Mouse (Mus musculus): ENCODE results near the gene Laptm4a. TPM values are rescaled to one million over a fixed set of nuclear protein-coding genes. Genes with fewer than 3 reads are reported as not detected.
A peak's percentile ranks its signal among the peaks of the same experiment; 100 is the strongest.

Gene Laptm4a
- polyA plus RNA-seq, 1 experiment, result 491 TPM

GRCm38 (mm10) chr12:8901934-8902333, 19.5 kb upstream of the Laptm4a start:
- Histone ChIP-seq H3K36me3 (ENCODE audit: control insufficient read depth, insufficient read depth) (no peaks in the 10 kb centered on the region), H3K4me2 (ENCODE audit: low read depth) (peak overlapping the region; percentile 63), H3K4me3 (peak overlapping the region; percentile 25), H3K27me3 (ENCODE audit: control insufficient read depth, insufficient read depth, insufficient read length) (no peaks in the 10 kb centered on the region), H3ac (ENCODE audit: control insufficient read depth, insufficient read length) (no peak overlapping the region), H3K79me2 (ENCODE audit: control insufficient read depth, insufficient read depth) (no peaks in the 10 kb centered on the region)
- TF ChIP-seq TCF12 (IDR thresholded peaks at IDR 0.05; ENCODE audit: insufficient read depth, poor library complexity, severe bottlenecking) (no peak), POLR2A (IDR thresholded peaks at IDR 0.05; ENCODE audit: insufficient read length, low read depth) (peak; percentile 3)

GRCm38 (mm10) chr12:8902479-8902878, 19.0 kb upstream of the Laptm4a start:
- Histone ChIP-seq H3K4me2 (ENCODE audit: low read depth) (peak overlapping the region; percentile 63), H3K79me2 (ENCODE audit: control insufficient read depth, insufficient read depth) (no peaks in the 10 kb centered on the region), H3ac (ENCODE audit: control insufficient read depth, insufficient read length) (no peak overlapping the region), H3K27me3 (ENCODE audit: control insufficient read depth, insufficient read depth, insufficient read length) (no peaks in the 10 kb centered on the region), H3K4me3 (peak overlapping the region; percentile 25), H3K36me3 (ENCODE audit: control insufficient read depth, insufficient read depth) (no peaks in the 10 kb centered on the region)
- TF ChIP-seq SRF (IDR thresholded peaks at IDR 0.05; ENCODE audit: control insufficient read depth, insufficient read length, low read depth) (no peak), POLR2AphosphoS2 (IDR thresholded peaks at IDR 0.05; ENCODE audit: insufficient read length, low read depth) (no peak), MAX (IDR thresholded peaks at IDR 0.05; ENCODE audit: low read depth) (no peak), MYOD1 (IDR thresholded peaks at IDR 0.05; ENCODE audit: control insufficient read depth in 1 of 3, insufficient read length in 2 of 3, low read depth in 2 of 3) (no peak), POLR2A (IDR thresholded peaks at IDR 0.05; ENCODE audit: insufficient read length, low read depth) (no peak), CEBPB (IDR thresholded peaks at IDR 0.05; ENCODE audit: insufficient read depth, poor library complexity, severe bottlenecking) (no peak), REST (IDR thresholded peaks at IDR 0.05; ENCODE audit: insufficient read depth, insufficient read length) (no peak)

DNA sequence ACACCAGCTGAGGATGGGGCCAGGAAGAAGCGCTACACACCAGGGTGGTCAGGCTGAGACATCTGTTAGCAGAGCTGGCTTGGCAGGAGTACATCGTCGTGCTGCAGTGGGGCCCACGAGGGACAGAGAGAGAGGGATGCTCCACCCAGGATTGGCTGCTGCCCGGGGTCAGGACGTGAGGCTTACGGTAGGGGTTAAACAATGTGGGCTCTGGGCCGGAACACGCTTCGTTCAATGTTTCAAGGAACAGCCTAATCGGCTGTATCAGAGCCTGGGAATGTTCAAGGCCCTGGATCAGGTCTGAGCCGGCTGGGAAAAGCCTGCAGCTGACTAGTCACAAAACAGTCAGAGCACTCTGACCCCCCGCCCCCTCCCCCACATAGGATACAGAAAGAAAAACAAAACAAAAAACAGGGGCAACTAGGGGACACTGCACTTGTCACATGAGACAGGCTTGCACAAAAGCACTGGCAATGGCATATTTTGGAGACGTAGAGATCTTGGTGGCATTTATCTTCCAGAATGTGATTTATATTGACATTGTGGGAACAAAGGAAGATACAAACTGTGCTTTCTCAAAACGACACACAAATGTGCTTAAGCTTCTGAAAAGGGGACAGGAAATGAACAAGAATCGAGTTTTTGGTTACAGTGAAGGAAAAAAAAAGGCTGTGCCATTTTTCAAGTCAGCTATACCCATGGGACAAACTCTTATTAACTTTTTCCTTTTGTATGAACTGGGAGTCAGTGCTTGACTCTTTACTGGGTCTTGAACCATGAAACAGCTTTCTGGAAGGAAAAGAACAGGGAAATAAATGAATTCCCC, 8.4 kb upstream of the Laptm4a start:
- TF ChIP-seq MAX (IDR thresholded peaks at IDR 0.05; ENCODE audit: low read depth), result no peak
- Histone ChIP-seq H3K27me3 (ENCODE audit: control insufficient read depth, insufficient read depth, insufficient read length) (no peaks in the 10 kb centered on the region), H3K4me3 (no peak overlapping the region), H3K4me2 (ENCODE audit: low read depth) (no peak overlapping the region), H3ac (ENCODE audit: control insufficient read depth, insufficient read length) (no peak overlapping the region), H3K79me2 (ENCODE audit: control insufficient read depth, insufficient read depth) (no peaks in the 10 kb centered on the region), H3K36me3 (ENCODE audit: control insufficient read depth, insufficient read depth) (no peaks in the 10 kb centered on the region)

DNA sequence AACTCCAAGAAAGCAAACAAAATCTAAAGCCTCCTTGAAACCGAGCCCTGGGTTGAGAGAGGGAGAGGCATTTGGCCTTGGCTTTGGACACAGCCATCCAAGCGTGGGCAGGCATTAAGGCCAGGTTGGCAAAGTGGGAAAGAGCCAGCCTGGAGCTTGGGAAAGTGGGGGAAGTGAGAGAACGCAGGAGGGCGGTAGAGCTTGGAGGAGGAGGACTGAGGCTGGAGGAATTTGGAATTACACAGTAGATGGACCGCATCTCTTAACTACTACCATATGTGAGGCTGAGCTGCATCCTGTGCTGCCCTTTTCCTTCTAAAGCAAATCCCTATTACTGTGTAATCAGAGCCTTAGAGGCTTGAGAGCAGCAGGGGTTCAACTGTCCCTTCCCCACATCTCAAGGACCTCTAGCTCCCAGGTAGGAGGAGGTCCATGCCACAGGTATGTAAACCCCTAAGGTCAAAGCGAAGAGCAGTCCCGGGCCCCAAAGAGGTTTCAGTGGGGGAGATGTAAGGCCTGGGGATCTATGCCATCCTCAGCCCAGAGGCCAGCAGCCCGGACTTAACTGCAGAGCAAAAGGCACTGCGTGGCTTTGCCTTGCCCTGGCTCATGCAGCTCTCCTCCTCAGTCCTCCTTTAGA, 7.6 kb upstream of the Laptm4a start:
- H3ac ChIP-seq (ENCODE audit: control insufficient read depth, insufficient read length), result no peak overlapping the region
- H3K79me2 ChIP-seq (ENCODE audit: control insufficient read depth, insufficient read depth), result no peaks in the 10 kb centered on the region
- TF ChIP-seq POLR2A (IDR thresholded peaks at IDR 0.05; ENCODE audit: insufficient read length, low read depth), result no peak
- no peak for TF ChIP-seq POLR2AphosphoS2 (IDR thresholded peaks at IDR 0.05; ENCODE audit: insufficient read length, low read depth)
- no peak for TF ChIP-seq SRF (IDR thresholded peaks at IDR 0.05; ENCODE audit: control insufficient read depth, insufficient read length, low read depth)
- no peak for TF ChIP-seq USF1 (IDR thresholded peaks at IDR 0.05; ENCODE audit: low read depth)
- no peak for TF ChIP-seq TCF12 (IDR thresholded peaks at IDR 0.05; ENCODE audit: insufficient read depth, poor library complexity, severe bottlenecking)
- TF ChIP-seq E2F4 (IDR thresholded peaks at IDR 0.05; ENCODE audit: insufficient read depth), result no peak
- no peak for TF ChIP-seq MAX (IDR thresholded peaks at IDR 0.05; ENCODE audit: low read depth)
- no peak for TF ChIP-seq MYOG (IDR thresholded peaks at IDR 0.05; ENCODE audit: control insufficient read depth in 1 of 3, insufficient read depth in 1 of 3, insufficient read length in 2 of 3, low read depth in 2 of 3)
- no peak for TF ChIP-seq REST (IDR thresholded peaks at IDR 0.05; ENCODE audit: insufficient read depth, insufficient read length)
- TF ChIP-seq CEBPB (IDR thresholded peaks at IDR 0.05; ENCODE audit: insufficient read depth, poor library complexity, severe bottlenecking), result no peak
- TF ChIP-seq MYOD1 (IDR thresholded peaks at IDR 0.05; ENCODE audit: control insufficient read depth in 1 of 3, insufficient read length in 2 of 3, low read depth in 2 of 3), result no peak
- TF ChIP-seq TCF3 (IDR thresholded peaks at IDR 0.05; ENCODE audit: insufficient read length, low read depth), result no peak
- H3K4me3 ChIP-seq, result no peak overlapping the region
- no peaks in the 10 kb centered on the region for H3K27me3 ChIP-seq (ENCODE audit: control insufficient read depth, insufficient read depth, insufficient read length)
- no peaks in the 10 kb centered on the region for H3K36me3 ChIP-seq (ENCODE audit: control insufficient read depth, insufficient read depth)
- no peak overlapping the region for H3K4me2 ChIP-seq (ENCODE audit: low read depth)

GRCm38 (mm10) chr12:8916378-8916777, 5.1 kb upstream of the Laptm4a start:
- no peak overlapping the region for H3K4me2 ChIP-seq (ENCODE audit: low read depth)
- no peak overlapping the region for H3ac ChIP-seq (ENCODE audit: control insufficient read depth, insufficient read length)
- no peak overlapping the region for H3K4me3 ChIP-seq
- no peaks in the 10 kb centered on the region for H3K79me2 ChIP-seq (ENCODE audit: control insufficient read depth, insufficient read depth)
- H3K36me3 ChIP-seq (ENCODE audit: control insufficient read depth, insufficient read depth), result no peaks in the 10 kb centered on the region
- no peaks in the 10 kb centered on the region for H3K27me3 ChIP-seq (ENCODE audit: control insufficient read depth, insufficient read depth, insufficient read length)
- TF ChIP-seq POLR2AphosphoS2 (IDR thresholded peaks at IDR 0.05; ENCODE audit: insufficient read length, low read depth) (no peak), REST (IDR thresholded peaks at IDR 0.05; ENCODE audit: insufficient read depth, insufficient read length) (no peak), MAX (IDR thresholded peaks at IDR 0.05; ENCODE audit: low read depth) (no peak), MYOD1 (IDR thresholded peaks at IDR 0.05; ENCODE audit: control insufficient read depth in 1 of 3, insufficient read length in 2 of 3, low read depth in 2 of 3) (no peak), TCF12 (IDR thresholded peaks at IDR 0.05; ENCODE audit: insufficient read depth, poor library complexity, severe bottlenecking) (no peak), E2F4 (IDR thresholded peaks at IDR 0.05; ENCODE audit: insufficient read depth) (no peak), POLR2A (IDR thresholded peaks at IDR 0.05; ENCODE audit: insufficient read length, low read depth) (no peak), CEBPB (IDR thresholded peaks at IDR 0.05; ENCODE audit: insufficient read depth, poor library complexity, severe bottlenecking) (no peak), TCF3 (IDR thresholded peaks at IDR 0.05; ENCODE audit: insufficient read length, low read depth) (no peak), USF1 (IDR thresholded peaks at IDR 0.05; ENCODE audit: low read depth) (no peak), SRF (IDR thresholded peaks at IDR 0.05; ENCODE audit: control insufficient read depth, insufficient read length, low read depth) (no peak), MYOG (IDR thresholded peaks at IDR 0.05; ENCODE audit: control insufficient read depth in 1 of 3, insufficient read depth in 1 of 3, insufficient read length in 2 of 3, low read depth in 2 of 3) (no peak)
